Mouse (Mus musculus): ENCODE results near the gene Gm16253. TPM values are rescaled to one million over a fixed set of nuclear protein-coding genes. Genes with fewer than 3 reads are reported as not detected.

The Gm16253 gene
- polyA plus RNA-seq, 1 experiment from 2014 or later = not detected

- Histone ChIP-seq H3K9me3 (replicated peaks; ENCODE audit: low read length) (no peaks in the 10 kb centered on the region), H3K9ac (ENCODE audit: low read depth, low read length) (peak overlapping the region; percentile 96), H3K4me2 (ENCODE audit: low read length) (peak overlapping the region; percentile 80), H3K4me3 (replicated peaks; ENCODE audit: low read depth, low read length) (peak overlapping the region; percentile 76), H3K4me1 (replicated peaks; ENCODE audit: insufficient read depth, low read length) (peaks cover 12% of the 10 kb centered on the region), H3K27me3 (ENCODE audit: insufficient read depth, low read length) (no peaks in the 10 kb centered on the region), H3K27ac (peak overlapping the region; percentile 97), H3K36me3 (ENCODE audit: insufficient read depth, low read length) (peaks cover 21% of the 10 kb centered on the region)
- TF ChIP-seq CTCF (IDR thresholded peaks at IDR 0.05; ENCODE audit: low read depth) = no peak
- DNase-seq (ENCODE audit: low spot score) (no peak), ATAC-seq (replicated peaks; ENCODE audit: low FRiP score, low read depth) (no peak)
- 8% methylated on average over 10 of the region's 10 CpGs for WGBS
Measured at GRCm38 (mm10) chr3:96558668-96559196, 18.1 kb upstream of the Gm16253 start.

- Histone ChIP-seq H3K4me1 (replicated peaks; ENCODE audit: insufficient read depth, low read length) (peaks cover 19% of the 10 kb centered on the region), H3K27ac (peak overlapping the region; percentile 56; the same call in 1 of the 2 replicates), H3K27me3 (ENCODE audit: insufficient read depth, low read length) (no peaks in the 10 kb centered on the region), H3K36me3 (ENCODE audit: insufficient read depth, low read length) (peaks cover 21% of the 10 kb centered on the region), H3K9ac (ENCODE audit: low read depth, low read length) (peak overlapping the region; percentile 96), H3K9me3 (replicated peaks; ENCODE audit: low read length) (no peaks in the 10 kb centered on the region), H3K4me2 (ENCODE audit: low read length) (peak overlapping the region; percentile 80), H3K4me3 (replicated peaks; ENCODE audit: low read depth, low read length) (peak overlapping the region; percentile 76)
- no peak for TF ChIP-seq CTCF (IDR thresholded peaks at IDR 0.05; ENCODE audit: low read depth)
- ATAC-seq (replicated peaks; ENCODE audit: low FRiP score, low read depth) (no peak), DNase-seq (ENCODE audit: low spot score) (no peak)
- 35% methylated on average over 12 of the region's 12 CpGs for WGBS
Measured at GRCm38 (mm10) chr3:96559398-96559910, 17.3 kb upstream of the Gm16253 start.

- no peak for TF ChIP-seq CTCF (IDR thresholded peaks at IDR 0.05; ENCODE audit: low read depth)
- no peaks in the 10 kb centered on the region for H3K9me3 ChIP-seq (replicated peaks; ENCODE audit: low read length)
- no peak for DNase-seq (ENCODE audit: low spot score)
- no peak for ATAC-seq (replicated peaks; ENCODE audit: low FRiP score, low read depth)
- H3K4me1 ChIP-seq (replicated peaks; ENCODE audit: insufficient read depth, low read length) = peaks cover 20% of the 10 kb centered on the region
- H3K36me3 ChIP-seq (ENCODE audit: insufficient read depth, low read length) = peaks cover 21% of the 10 kb centered on the region
- H3K9ac ChIP-seq (ENCODE audit: low read depth, low read length) = peak overlapping the region; percentile 96
- WGBS = 42% methylated on average over 23 of the region's 23 CpGs
- H3K4me2 ChIP-seq (ENCODE audit: low read length) = peak overlapping the region; percentile 80
- peak overlapping the region; percentile 76 for H3K4me3 ChIP-seq (replicated peaks; ENCODE audit: low read depth, low read length)
- H3K27ac ChIP-seq = peak overlapping the region; percentile 56; the same call in 1 of the 2 replicates
- H3K27me3 ChIP-seq (ENCODE audit: insufficient read depth, low read length) = no peaks in the 10 kb centered on the region
Measured at GRCm38 (mm10) chr3:96559911-96560850, 16.6 kb upstream of the Gm16253 start.

- peak overlapping the region; percentile 96 for H3K9ac ChIP-seq (ENCODE audit: low read depth, low read length)
- WGBS = 60% methylated on average over 9 of the region's 9 CpGs
- H3K9me3 ChIP-seq (replicated peaks; ENCODE audit: low read length) = no peaks in the 10 kb centered on the region
- ATAC-seq (replicated peaks; ENCODE audit: low FRiP score, low read depth) = no peak
- H3K27me3 ChIP-seq (ENCODE audit: insufficient read depth, low read length) = no peaks in the 10 kb centered on the region
- H3K27ac ChIP-seq = peak overlapping the region; percentile 77
- peak overlapping the region; percentile 80 for H3K4me2 ChIP-seq (ENCODE audit: low read length)
- H3K36me3 ChIP-seq (ENCODE audit: insufficient read depth, low read length) = peaks cover 21% of the 10 kb centered on the region
- peaks cover 16% of the 10 kb centered on the region for H3K4me1 ChIP-seq (replicated peaks; ENCODE audit: insufficient read depth, low read length)
- peak overlapping the region; percentile 76 for H3K4me3 ChIP-seq (replicated peaks; ENCODE audit: low read depth, low read length)
- TF ChIP-seq CTCF (IDR thresholded peaks at IDR 0.05; ENCODE audit: low read depth) = no peak
- no peak for DNase-seq (ENCODE audit: low spot score)
Measured at GRCm38 (mm10) chr3:96560881-96561668, 15.7 kb upstream of the Gm16253 start.

- ATAC-seq (replicated peaks; ENCODE audit: low FRiP score, low read depth) (no peak), DNase-seq (ENCODE audit: low spot score) (peak; percentile 78)
- Histone ChIP-seq H3K9ac (ENCODE audit: low read depth, low read length) (peak overlapping the region; percentile 96), H3K27ac (peak overlapping the region; percentile 77), H3K27me3 (ENCODE audit: insufficient read depth, low read length) (no peaks in the 10 kb centered on the region), H3K36me3 (ENCODE audit: insufficient read depth, low read length) (peaks cover 21% of the 10 kb centered on the region), H3K4me3 (replicated peaks; ENCODE audit: low read depth, low read length) (peak overlapping the region; percentile 76; the same call in 1 of the 2 replicates), H3K9me3 (replicated peaks; ENCODE audit: low read length) (no peaks in the 10 kb centered on the region), H3K4me1 (replicated peaks; ENCODE audit: insufficient read depth, low read length) (peaks cover 16% of the 10 kb centered on the region), H3K4me2 (ENCODE audit: low read length) (peak overlapping the region; percentile 80)
- no peak for TF ChIP-seq CTCF (IDR thresholded peaks at IDR 0.05; ENCODE audit: low read depth)
- WGBS = 28% methylated on average over 10 of the region's 10 CpGs
Measured at GRCm38 (mm10) chr3:96561946-96562681, 14.7 kb upstream of the Gm16253 start.

Data from kidney, postnatal 0 days (tissue).